Comparison of ENCODE assay signal across 21 mouse cellular contexts in the genomic region with DNA sequence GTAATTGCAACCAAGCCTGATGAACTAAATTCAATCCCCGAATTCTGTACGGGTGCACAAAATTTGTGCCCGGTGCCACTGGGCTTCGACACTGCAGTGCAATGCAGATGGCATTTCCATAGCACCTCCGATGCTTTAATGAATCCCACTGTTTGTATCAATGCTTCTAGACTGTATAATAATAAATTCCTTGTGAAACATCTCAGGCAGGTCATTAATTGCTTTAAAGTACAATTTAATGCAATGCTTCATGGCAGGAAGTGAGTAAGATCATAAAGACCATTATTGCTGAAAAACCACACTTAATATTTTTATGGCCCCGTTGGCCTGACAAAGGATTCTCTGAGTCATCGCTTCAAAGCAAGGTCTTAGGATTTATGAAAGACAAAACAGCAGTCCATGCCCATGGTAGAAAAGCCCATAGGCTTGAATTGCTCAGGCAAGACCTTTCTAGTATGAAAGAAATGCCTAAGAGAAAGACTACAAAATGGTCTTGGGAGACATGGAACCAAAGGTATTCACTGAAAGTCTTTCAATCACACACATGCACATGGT. TPM values are rescaled to one million over a fixed set of nuclear protein-coding genes. Genes with fewer than 3 reads are reported as not detected.
"Had no signal": no experiment of that assay in that cellular context is flagged by ENCODE, and none has a peak within 500 bp of the region (broad histone marks: within the 10 kb centered on the region; RNA-seq: fewer than 3 reads in every experiment).

No protein-coding gene starts in this region.

- H3K9ac ChIP-seq: limb, embryonic 12.5 days; limb, embryonic 15.5 days; liver, embryonic 14.5 days; liver, postnatal 0 days; lung, embryonic 14.5 days; midbrain, embryonic 12.5 days; midbrain, embryonic 15.5 days; neural tube, embryonic 12.5 days; neural tube, embryonic 15.5 days; stomach, embryonic 15.5 days had no signal

- H3K9me3 ChIP-seq: limb, embryonic 12.5 days; limb, embryonic 15.5 days; midbrain, embryonic 12.5 days; midbrain, embryonic 15.5 days; neural tube, embryonic 12.5 days; neural tube, embryonic 15.5 days; stomach, embryonic 15.5 days had no signal

- H3K4me1 ChIP-seq: midbrain, embryonic 15.5 days; neural tube, embryonic 12.5 days had no signal

- ATAC-seq: liver, postnatal 0 days; lung, postnatal 0 days; midbrain, embryonic 15.5 days had no signal

- H3K27ac ChIP-seq: layer of hippocampus, adult 2 months; limb, embryonic 12.5 days; limb, embryonic 15.5 days; liver, embryonic 14.5 days; macrophage; midbrain, embryonic 12.5 days; midbrain, embryonic 15.5 days; neural tube, embryonic 12.5 days; neural tube, embryonic 15.5 days; stomach, embryonic 15.5 days had no signal

- H3K4me2 ChIP-seq: limb, embryonic 12.5 days; limb, embryonic 15.5 days; liver, embryonic 11.5 days; lung, embryonic 14.5 days; midbrain, embryonic 12.5 days; midbrain, embryonic 15.5 days; neural tube, embryonic 12.5 days; neural tube, embryonic 15.5 days; stomach, embryonic 15.5 days had no signal

- H3K4me3 ChIP-seq: layer of hippocampus, adult 2 months; limb, embryonic 12.5 days; limb, embryonic 15.5 days; midbrain, embryonic 12.5 days; midbrain, embryonic 15.5 days; neural tube, embryonic 12.5 days; neural tube, embryonic 15.5 days; stomach, embryonic 15.5 days had no signal

- H3K27me3 ChIP-seq: limb, embryonic 12.5 days; limb, embryonic 15.5 days; midbrain, embryonic 12.5 days; midbrain, embryonic 15.5 days; neural tube, embryonic 12.5 days; neural tube, embryonic 15.5 days; stomach, embryonic 15.5 days had no signal

- DNase-seq: kidney, adult 8-10 months; kidney, postnatal 25 days; left cerebral cortex, postnatal 4 days; liver, postnatal 0 days; lung, embryonic 14.5 days; right cerebral cortex, postnatal 25 days; spleen, adult 18-20 months; thymus, postnatal 25 days had no signal

- H3K36me3 ChIP-seq: limb, embryonic 12.5 days; limb, embryonic 15.5 days; midbrain, embryonic 12.5 days; midbrain, embryonic 15.5 days; neural tube, embryonic 12.5 days; neural tube, embryonic 15.5 days; stomach, embryonic 15.5 days had no signal

RNA-seq across cellular contexts. Expression of a gene that starts 53.8 kb away (rescaled TPM):
- total RNA-seq: megakaryocyte, adult 5-6 weeks had no signal
- polyA plus RNA-seq: liver, embryonic 14.5 days; liver, postnatal 0 days; macrophage had no signal
